Mouse (Mus musculus) lung, postnatal 0 days (tissue): ENCODE measurements around the gene Cstad. TPM values are rescaled to one million over a fixed set of nuclear protein-coding genes. Genes with fewer than 3 reads are reported as not detected.

Experiments used
- ATAC-seq: fragments of 200-750 bp; cut with Nextera tagmentation; 2 replicates; pipeline ENCODE4 v1.8.0; 2017; ENCODE audit warnings: moderate library complexity
- DNase-seq: peaks from one replicate; pipeline ENCODE4 v3.0.0-alpha.2; 2016; ENCODE audit warnings: low spot score
- H3K27ac ChIP-seq: fragments of 300-500 bp; sonication (generic); 2 replicates; pipeline ENCODE4 v1.5.1; 2014; ENCODE audit warnings: antibody characterized with exemption, mild to moderate bottlenecking, low read length, mixed read lengths
- H3K27me3 ChIP-seq: fragments of 300-500 bp; sonication (generic); replicated peaks from 2 replicates; pipeline ENCODE4 v1.6.1; 2014; ENCODE audit warnings: low read length, mixed read lengths; ENCODE audit not compliant: insufficient read depth
- H3K36me3 ChIP-seq: fragments of 300-500 bp; sonication (generic); 2 replicates; pipeline ENCODE4 v1.6.1; 2014; ENCODE audit warnings: low read length, mixed read lengths; ENCODE audit not compliant: insufficient read depth
- H3K4me1 ChIP-seq: fragments of 300-500 bp; sonication (generic); 2 replicates; pipeline ENCODE4 v1.6.1; 2014; ENCODE audit warnings: antibody characterized with exemption, low read depth, low read length, mixed read lengths; ENCODE audit not compliant: insufficient read depth
- H3K4me2 ChIP-seq: fragments of 300-500 bp; sonication (generic); replicated peaks from 2 replicates; pipeline ENCODE4 v1.6.1; 2014; ENCODE audit warnings: low read depth, mild to moderate bottlenecking, low read length, moderate library complexity, mixed read lengths
- H3K4me3 ChIP-seq: fragments of 300-500 bp; sonication (generic); 2 replicates; pipeline ENCODE4 v1.5.1; 2014; ENCODE audit warnings: low read depth, low read length
- H3K9ac ChIP-seq: fragments of 300-500 bp; sonication (generic); replicated peaks from 2 replicates; pipeline ENCODE4 v1.6.1; 2014; ENCODE audit warnings: low read depth, mild to moderate bottlenecking
- H3K9me3 ChIP-seq: fragments of 300-500 bp; sonication (generic); 2 replicates; pipeline ENCODE4 v1.6.1; 2016; ENCODE audit warnings: low read length, mixed read lengths
- CTCF ChIP-seq: IDR thresholded peaks from 2 replicates; pipeline ENCODE4 v1.5.1; 2016; ENCODE audit warnings: antibody characterized with exemption, mild to moderate bottlenecking
- EP300 ChIP-seq: IDR thresholded peaks from 2 replicates; pipeline ENCODE4 v1.6.1; 2016; ENCODE audit warnings: antibody characterized with exemption, mild to moderate bottlenecking, control low read depth
- WGBS: fragments of 180-500 bp; shearing (Covaris S2); extraction: QIAGEN DNeasy Blood & Tissue Kit; methylation state at CpG from one replicate; pipeline ENCODE4 v1.1.7; 2014; 5-methylcytosine and 5-hydroxymethylcytosine counted together
- polyA plus RNA-seq: library from polyadenylated mRNA; unstranded; fragments of >200 nt; fragmentation: Nextera tagmentation; extraction: Ambion mirVana; gene quantifications from 2 replicates; pipeline ENCODE4 v1.2.1, GENCODE M21; 2015

Gene Cstad
- polyA plus RNA-seq, 1 experiment from 2014 or later: 2.3 TPM

DNA sequence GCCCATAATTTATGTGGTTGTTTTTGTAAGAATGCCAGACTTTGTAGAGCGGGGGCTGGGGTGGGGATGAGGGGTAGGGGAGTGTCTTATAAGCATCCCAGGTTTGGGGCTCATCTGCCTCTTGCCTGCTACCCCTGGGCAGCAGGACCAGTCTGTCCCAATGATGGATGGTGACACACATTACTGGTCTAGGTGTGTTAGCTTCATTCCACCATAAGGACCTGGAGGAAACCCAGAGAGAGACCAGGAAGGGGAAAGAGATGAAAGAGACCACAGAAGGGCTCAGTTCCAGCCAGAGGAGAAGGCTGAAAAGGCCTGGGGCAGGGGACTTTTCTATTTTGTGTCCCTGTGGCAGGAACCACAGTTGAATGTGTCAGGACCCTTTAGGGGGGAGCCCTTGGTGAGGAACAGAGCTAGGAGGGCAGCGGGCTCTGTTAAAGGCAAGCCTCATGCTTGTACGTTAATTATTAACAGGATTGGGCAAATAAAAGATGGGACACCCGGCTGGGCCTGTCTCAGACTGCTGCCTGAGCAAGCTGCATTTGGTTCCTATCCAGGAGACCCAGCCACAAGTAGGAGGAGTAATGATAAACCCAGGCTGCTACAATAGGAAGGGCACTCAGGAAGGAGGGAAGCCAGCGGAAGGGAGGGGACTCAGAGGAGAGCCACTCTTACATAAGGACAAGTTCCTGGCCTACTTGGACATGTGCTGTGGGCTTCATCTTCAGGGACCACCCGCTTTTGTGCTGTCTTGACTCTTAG is 23.8 kb downstream of the Cstad start:
- Histone ChIP-seq H3K36me3 (no peaks in the 10 kb centered on the region), H3K4me2 (no peak overlapping the region), H3K4me1 (peaks cover 4% of the 10 kb centered on the region; the same call in 1 of the 2 replicates), H3K9ac (no peak overlapping the region), H3K9me3 (no peaks in the 10 kb centered on the region), H3K4me3 (no peak overlapping the region), H3K27ac (peak overlapping the region; percentile 47), H3K27me3 (no peaks in the 10 kb centered on the region)
- WGBS: 37% methylated on average over 6 of the region's 6 CpGs
- DNase-seq (peak; percentile 86), ATAC-seq (peak; percentile 88)
- TF ChIP-seq CTCF: peak; percentile 15; the same call in 1 of the 2 replicates
- no peak for TF ChIP-seq EP300

DNA sequence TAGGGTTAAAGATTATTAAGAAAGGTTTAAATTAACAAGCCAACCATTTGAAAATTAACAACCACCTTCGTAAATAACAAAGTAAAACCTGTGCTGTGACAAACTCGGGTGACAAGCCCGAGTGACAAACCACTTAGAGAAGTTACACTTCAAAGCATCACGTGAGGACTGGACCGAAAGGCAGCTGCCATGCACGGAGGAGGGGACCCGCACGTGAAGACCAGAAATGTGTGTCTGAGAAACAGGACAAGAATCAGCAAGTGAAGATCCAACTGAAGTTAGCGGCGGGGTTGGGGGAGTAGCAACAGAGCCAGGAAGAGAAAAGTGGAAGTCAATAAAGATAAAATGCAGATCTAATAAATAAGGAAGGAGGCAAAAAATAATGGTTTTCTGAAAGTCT is 29.0 kb downstream of the Cstad start:
- Histone ChIP-seq H3K36me3 (no peaks in the 10 kb centered on the region), H3K4me3 (no peak overlapping the region), H3K27ac (no peak overlapping the region), H3K9ac (no peak overlapping the region), H3K4me1 (peaks cover under 1% of the 10 kb centered on the region; the same call in 1 of the 2 replicates), H3K27me3 (no peaks in the 10 kb centered on the region), H3K4me2 (no peak overlapping the region), H3K9me3 (no peaks in the 10 kb centered on the region)
- TF ChIP-seq CTCF: no peak
- no peak for ATAC-seq
- no peak for DNase-seq
- WGBS: 62% methylated on average over 10 of the region's 10 CpGs

DNA sequence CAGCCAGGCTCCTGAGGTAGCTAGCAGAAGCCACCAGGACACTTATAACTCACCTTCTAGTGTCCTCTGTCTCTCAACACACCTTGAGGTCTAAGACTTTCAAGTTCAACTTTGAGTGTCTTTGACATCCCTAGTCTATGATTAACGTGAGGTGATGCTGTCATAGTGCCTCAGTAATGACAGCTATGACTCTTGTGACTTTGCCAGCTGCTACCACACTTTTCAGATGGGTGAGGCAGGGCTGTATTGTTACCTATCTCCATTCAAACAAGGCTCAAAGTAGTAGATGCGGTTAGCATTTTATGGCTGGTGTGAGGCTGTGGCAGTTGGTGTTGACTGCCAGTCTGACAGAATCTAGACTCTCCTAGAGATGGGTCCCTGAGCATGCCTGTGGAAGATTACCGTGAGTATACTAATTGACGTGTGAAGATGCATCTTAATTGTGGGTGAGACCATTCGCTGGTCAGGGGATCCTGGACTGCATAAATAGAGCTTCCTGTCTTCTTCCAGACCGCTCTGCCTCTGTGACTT is 30.5 kb downstream of the Cstad start:
- Histone ChIP-seq H3K4me3 (no peak overlapping the region), H3K4me1 (no peaks in the 10 kb centered on the region), H3K27ac (no peak overlapping the region), H3K27me3 (no peaks in the 10 kb centered on the region), H3K36me3 (no peaks in the 10 kb centered on the region), H3K9me3 (no peaks in the 10 kb centered on the region), H3K4me2 (no peak overlapping the region), H3K9ac (no peak overlapping the region)
- ATAC-seq: no peak
- no peak for TF ChIP-seq EP300
- no peak for TF ChIP-seq CTCF
- 80% methylated on average over 6 of the region's 6 CpGs for WGBS
- DNase-seq: no peak

DNA sequence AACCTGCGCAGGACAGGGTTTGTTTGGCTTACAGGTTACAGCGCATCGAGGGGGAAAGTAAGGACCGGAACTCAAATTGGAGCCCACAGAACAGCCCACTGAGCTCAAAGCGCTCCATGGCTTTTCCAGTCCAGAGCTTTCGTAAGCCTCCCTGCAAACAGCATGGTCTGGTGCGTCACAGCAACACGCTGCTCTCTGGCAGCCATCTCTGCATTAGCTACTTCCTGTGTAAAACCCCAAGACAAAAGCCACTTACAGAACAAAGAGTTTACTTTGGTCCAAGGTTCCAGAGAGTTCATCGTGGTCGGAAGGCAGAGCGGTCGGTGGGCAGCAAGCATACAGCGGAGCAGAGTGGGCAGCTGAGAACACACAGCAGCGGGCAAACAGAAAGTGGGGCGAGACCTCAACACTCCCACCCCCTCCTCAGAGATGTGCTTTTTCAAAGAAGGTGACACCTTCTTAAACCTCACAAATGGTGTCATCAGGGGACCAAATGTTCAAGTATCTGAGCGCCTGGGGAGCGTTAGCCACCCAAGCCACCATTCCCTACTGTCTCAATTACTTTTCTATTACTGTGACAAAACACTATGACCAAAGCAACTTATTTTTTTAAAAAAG is 31.3 kb downstream of the Cstad start:
- H3K9ac ChIP-seq: no peak overlapping the region
- H3K27ac ChIP-seq: no peak overlapping the region
- H3K36me3 ChIP-seq: no peaks in the 10 kb centered on the region
- H3K27me3 ChIP-seq: no peaks in the 10 kb centered on the region
- 55% methylated on average over 17 of the region's 17 CpGs for WGBS
- DNase-seq: peak; percentile 64
- no peak overlapping the region for H3K4me2 ChIP-seq
- ATAC-seq: peak; percentile 80
- no peaks in the 10 kb centered on the region for H3K9me3 ChIP-seq
- no peak overlapping the region for H3K4me3 ChIP-seq
- H3K4me1 ChIP-seq: no peaks in the 10 kb centered on the region
- TF ChIP-seq CTCF: no peak
- no peak for TF ChIP-seq EP300

DNA sequence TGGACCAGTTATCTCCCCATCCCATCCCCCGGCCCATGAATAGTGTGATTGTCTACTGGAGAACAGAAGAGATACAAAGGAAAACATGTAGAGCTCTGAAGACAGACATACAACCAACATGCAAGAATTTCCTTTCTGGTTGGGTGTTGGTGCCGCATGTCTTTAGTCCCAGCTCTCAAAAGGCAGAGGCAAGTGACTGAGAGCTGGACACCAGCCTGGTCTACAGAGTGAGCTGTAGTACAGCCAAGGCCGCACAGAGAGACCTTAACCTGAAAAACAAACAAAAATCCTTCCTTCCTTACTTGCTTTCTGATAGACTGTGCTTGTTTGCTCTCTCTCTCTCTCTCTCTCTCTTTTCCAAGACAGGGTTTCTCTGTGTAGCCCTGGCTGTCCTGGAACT is 32.5 kb downstream of the Cstad start:
- Histone ChIP-seq H3K9ac (no peak overlapping the region), H3K4me2 (no peak overlapping the region), H3K27me3 (no peaks in the 10 kb centered on the region), H3K4me3 (no peak overlapping the region), H3K9me3 (no peaks in the 10 kb centered on the region), H3K27ac (no peak overlapping the region), H3K4me1 (no peaks in the 10 kb centered on the region), H3K36me3 (no peaks in the 10 kb centered on the region)
- TF ChIP-seq EP300 (no peak), CTCF (no peak)
- DNase-seq (no peak), ATAC-seq (no peak)
- 85% methylated on average over 3 of the region's 3 CpGs for WGBS

DNA sequence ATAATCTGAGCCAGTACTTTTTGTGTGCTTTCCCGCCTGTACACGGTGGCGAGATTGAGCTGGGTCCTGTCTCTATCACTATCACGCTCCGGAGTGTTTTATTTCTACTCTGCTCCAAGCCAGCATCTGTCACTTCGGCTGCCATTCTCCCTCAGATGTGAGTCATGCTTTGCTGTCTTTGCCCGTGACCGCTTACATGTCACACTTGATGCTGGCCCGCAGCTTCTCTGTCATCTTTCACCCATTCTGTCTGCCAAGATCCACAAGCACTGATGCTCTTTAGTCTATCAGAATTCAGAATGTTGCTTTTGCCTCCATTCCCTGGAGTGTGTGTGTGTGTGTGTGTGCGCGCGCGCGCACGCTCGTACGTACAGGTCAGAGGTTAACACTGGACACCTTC is 33.5 kb downstream of the Cstad start:
- Histone ChIP-seq H3K9me3 (no peaks in the 10 kb centered on the region), H3K4me3 (no peak overlapping the region), H3K9ac (no peak overlapping the region), H3K27me3 (no peaks in the 10 kb centered on the region), H3K27ac (no peak overlapping the region), H3K4me2 (no peak overlapping the region), H3K36me3 (no peaks in the 10 kb centered on the region), H3K4me1 (no peaks in the 10 kb centered on the region)
- 80% methylated on average over 17 of the region's 17 CpGs for WGBS
- TF ChIP-seq CTCF: no peak
- no peak for TF ChIP-seq EP300
- peak; percentile 54 for DNase-seq
- ATAC-seq: peak; percentile 60
